Mouse (Mus musculus): ENCODE measurements around the gene Tmem120a. TPM values are rescaled to one million over a fixed set of nuclear protein-coding genes. Genes with fewer than 3 reads are reported as not detected.

The Tmem120a gene
- polyA plus RNA-seq, 1 experiment from 2014 or later = 23.2 TPM

DNA sequence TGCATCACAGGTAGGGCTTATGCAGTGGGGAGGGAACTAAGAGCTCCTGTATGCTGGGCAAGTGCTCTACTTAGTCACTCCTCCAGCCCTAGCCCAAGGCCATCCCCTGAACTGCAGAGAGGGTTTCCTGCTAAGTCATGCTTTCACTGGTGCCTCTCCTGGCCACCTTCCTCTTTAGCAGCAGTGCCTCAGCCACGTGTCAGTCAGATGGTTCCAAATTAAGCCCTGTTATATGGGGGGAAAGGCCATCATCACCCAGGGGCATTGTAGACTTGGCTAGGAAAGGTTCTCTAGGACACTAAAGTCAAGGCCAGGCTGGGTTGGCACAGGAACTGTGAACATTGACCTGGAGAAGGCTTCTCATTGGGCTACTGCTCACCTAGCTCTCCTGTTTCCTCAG, 36.4 kb downstream of the Tmem120a start:
- ATAC-seq (replicated peaks; ENCODE audit: low FRiP score) (no peak), DNase-seq (ENCODE audit: low spot score) (no peak)
- no peaks in the 10 kb centered on the region for H3K27me3 ChIP-seq (replicated peaks; ENCODE audit: control insufficient read depth, insufficient read depth, low read length)
- peaks cover 15% of the 10 kb centered on the region for H3K36me3 ChIP-seq (ENCODE audit: control insufficient read depth, insufficient read depth, low read length)
- no peak overlapping the region for H3K4me2 ChIP-seq
- no peak overlapping the region for H3K4me3 ChIP-seq (ENCODE audit: low read depth, low read length)
- H3K9me3 ChIP-seq (ENCODE audit: control insufficient read depth, low read length) = no peaks in the 10 kb centered on the region
- H3K27ac ChIP-seq (ENCODE audit: low read depth, low read length) = no peak overlapping the region
- H3K4me1 ChIP-seq (replicated peaks; ENCODE audit: control insufficient read depth, insufficient read depth, low read length) = peaks cover 33% of the 10 kb centered on the region
- no peak overlapping the region for H3K9ac ChIP-seq (ENCODE audit: low read depth, low read length)
- 24% methylated on average over 1 of the region's 1 CpGs for WGBS

DNA sequence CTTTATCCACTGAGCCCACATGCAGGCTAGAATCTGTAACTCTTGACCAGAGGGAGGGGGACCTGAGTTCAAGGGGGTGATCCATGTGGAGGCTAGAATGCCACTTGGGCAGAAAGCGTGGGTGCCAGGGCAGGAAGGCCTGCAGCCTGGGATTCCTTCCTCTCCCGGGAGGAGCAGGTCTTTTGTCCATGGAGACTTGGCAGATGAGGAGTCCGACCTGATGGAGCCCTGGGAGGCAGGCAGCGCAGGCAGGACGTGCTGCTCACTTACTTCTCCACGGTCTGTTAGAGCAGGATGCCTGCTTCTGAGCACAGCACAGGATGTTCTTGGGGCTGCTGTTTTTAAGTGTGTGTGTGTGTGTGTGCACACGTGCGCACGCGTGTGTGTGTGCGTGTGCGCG, 37.2 kb downstream of the Tmem120a start:
- peaks cover 27% of the 10 kb centered on the region for H3K4me1 ChIP-seq (replicated peaks; ENCODE audit: control insufficient read depth, insufficient read depth, low read length)
- ATAC-seq (replicated peaks; ENCODE audit: low FRiP score) (no peak), DNase-seq (ENCODE audit: low spot score) (no peak)
- H3K27me3 ChIP-seq (replicated peaks; ENCODE audit: control insufficient read depth, insufficient read depth, low read length) = no peaks in the 10 kb centered on the region
- no peak overlapping the region for H3K4me2 ChIP-seq
- WGBS = 94% methylated on average over 13 of the region's 13 CpGs
- H3K9ac ChIP-seq (ENCODE audit: low read depth, low read length) = no peak overlapping the region
- H3K4me3 ChIP-seq (ENCODE audit: low read depth, low read length) = no peak overlapping the region
- H3K9me3 ChIP-seq (ENCODE audit: control insufficient read depth, low read length) = no peaks in the 10 kb centered on the region
- no peak overlapping the region for H3K27ac ChIP-seq (ENCODE audit: low read depth, low read length)
- peaks cover 15% of the 10 kb centered on the region for H3K36me3 ChIP-seq (ENCODE audit: control insufficient read depth, insufficient read depth, low read length)

DNA sequence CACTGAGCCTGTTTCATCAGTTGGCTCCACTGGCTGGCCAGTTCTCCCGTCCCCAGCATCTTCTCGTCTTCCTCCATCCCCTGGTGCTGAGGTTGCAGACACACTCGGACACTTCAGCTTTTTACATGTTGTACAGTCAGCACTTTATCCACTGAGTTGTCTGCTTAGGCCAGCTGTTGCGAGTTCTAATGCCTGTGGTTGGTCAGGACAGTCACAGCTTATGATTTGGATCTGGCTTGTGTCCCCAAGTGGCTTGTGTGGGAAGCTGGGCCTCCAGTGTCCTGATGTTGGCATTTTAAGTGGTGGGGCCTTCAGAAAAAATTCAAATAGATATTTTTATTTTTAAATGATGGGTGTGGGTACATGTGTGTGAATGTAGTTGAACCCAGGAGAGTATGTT, 38.9 kb downstream of the Tmem120a start:
- Histone ChIP-seq H3K4me3 (ENCODE audit: low read depth, low read length) (no peak overlapping the region), H3K27me3 (replicated peaks; ENCODE audit: control insufficient read depth, insufficient read depth, low read length) (no peaks in the 10 kb centered on the region), H3K4me1 (replicated peaks; ENCODE audit: control insufficient read depth, insufficient read depth, low read length) (peaks cover 12% of the 10 kb centered on the region), H3K4me2 (no peak overlapping the region), H3K27ac (ENCODE audit: low read depth, low read length) (no peak overlapping the region), H3K9ac (ENCODE audit: low read depth, low read length) (no peak overlapping the region), H3K36me3 (ENCODE audit: control insufficient read depth, insufficient read depth, low read length) (peaks cover 15% of the 10 kb centered on the region), H3K9me3 (ENCODE audit: control insufficient read depth, low read length) (no peaks in the 10 kb centered on the region)
- 86% methylated on average over 4 of the region's 4 CpGs for WGBS
- no peak for DNase-seq (ENCODE audit: low spot score)
- no peak for ATAC-seq (replicated peaks; ENCODE audit: low FRiP score)

DNA sequence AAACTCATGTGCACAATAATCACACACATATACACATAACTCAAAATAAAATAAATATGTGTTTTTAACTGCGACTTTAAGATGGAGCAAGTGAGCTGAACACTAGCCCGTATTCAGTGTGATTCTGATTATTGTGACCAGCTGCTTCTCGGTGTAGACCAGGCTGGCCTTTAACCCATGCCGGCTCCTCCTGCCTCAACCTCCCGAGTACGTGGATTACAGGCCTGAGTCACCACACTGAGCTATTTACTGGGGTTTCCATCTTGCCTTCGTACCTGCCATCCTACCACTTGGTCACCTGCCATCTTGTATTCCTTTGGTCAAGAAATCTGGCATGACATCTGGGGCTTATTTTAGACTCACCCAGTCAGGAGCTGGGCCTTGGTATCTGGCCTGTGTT, 40.8 kb downstream of the Tmem120a start:
- Histone ChIP-seq H3K36me3 (ENCODE audit: control insufficient read depth, insufficient read depth, low read length) (peaks cover 10% of the 10 kb centered on the region; the same call in 1 of the 2 replicates), H3K27me3 (replicated peaks; ENCODE audit: control insufficient read depth, insufficient read depth, low read length) (no peaks in the 10 kb centered on the region), H3K9ac (ENCODE audit: low read depth, low read length) (no peak overlapping the region), H3K4me2 (no peak overlapping the region), H3K4me1 (replicated peaks; ENCODE audit: control insufficient read depth, insufficient read depth, low read length) (peaks cover 9% of the 10 kb centered on the region), H3K9me3 (ENCODE audit: control insufficient read depth, low read length) (no peaks in the 10 kb centered on the region), H3K4me3 (ENCODE audit: low read depth, low read length) (no peak overlapping the region), H3K27ac (ENCODE audit: low read depth, low read length) (no peak overlapping the region)
- WGBS = 87% methylated on average over 7 of the region's 7 CpGs
- no peak for DNase-seq (ENCODE audit: low spot score)
- no peak for ATAC-seq (replicated peaks; ENCODE audit: low FRiP score)

DNA sequence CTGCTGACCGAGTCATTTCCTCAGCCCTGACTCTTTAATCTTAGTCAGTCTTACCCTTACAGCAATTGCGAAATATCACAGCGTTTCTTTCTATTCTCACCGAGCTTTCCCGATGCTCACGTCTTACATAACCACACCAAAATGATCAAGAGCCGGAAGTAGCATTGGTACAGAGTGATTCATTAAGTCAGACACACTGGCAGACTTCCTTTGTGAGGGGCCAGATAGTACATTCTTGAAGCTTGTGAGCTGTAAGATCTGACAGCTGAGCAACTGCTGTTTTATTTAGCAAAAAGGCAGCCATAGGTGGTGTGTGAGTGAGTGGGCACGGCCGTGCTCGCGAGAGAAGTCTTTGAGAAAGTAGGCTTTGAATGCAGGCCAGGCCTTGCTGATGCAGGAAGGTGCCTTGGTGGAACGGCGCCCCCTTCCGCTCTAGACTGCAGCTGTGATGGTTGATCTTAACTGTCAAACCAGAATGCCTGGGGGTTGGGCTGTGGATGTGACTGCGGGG, 41.5 kb downstream of the Tmem120a start:
- Histone ChIP-seq H3K27ac (ENCODE audit: low read depth, low read length) (no peak overlapping the region), H3K4me2 (peak overlapping the region; percentile 7; the same call in 1 of the 2 replicates), H3K4me1 (replicated peaks; ENCODE audit: control insufficient read depth, insufficient read depth, low read length) (peaks cover 5% of the 10 kb centered on the region), H3K36me3 (ENCODE audit: control insufficient read depth, insufficient read depth, low read length) (peaks cover 10% of the 10 kb centered on the region; the same call in 1 of the 2 replicates), H3K4me3 (ENCODE audit: low read depth, low read length) (no peak overlapping the region), H3K9me3 (ENCODE audit: control insufficient read depth, low read length) (no peaks in the 10 kb centered on the region), H3K27me3 (replicated peaks; ENCODE audit: control insufficient read depth, insufficient read depth, low read length) (no peaks in the 10 kb centered on the region), H3K9ac (ENCODE audit: low read depth, low read length) (no peak overlapping the region)
- ATAC-seq (replicated peaks; ENCODE audit: low FRiP score) (0 out of 2 replicates have a peak, but pooled peaks have one; percentile 39), DNase-seq (ENCODE audit: low spot score) (no peak)
- 40% methylated on average over 15 of the region's 15 CpGs for whole genome bisulfite sequencing

DNA sequence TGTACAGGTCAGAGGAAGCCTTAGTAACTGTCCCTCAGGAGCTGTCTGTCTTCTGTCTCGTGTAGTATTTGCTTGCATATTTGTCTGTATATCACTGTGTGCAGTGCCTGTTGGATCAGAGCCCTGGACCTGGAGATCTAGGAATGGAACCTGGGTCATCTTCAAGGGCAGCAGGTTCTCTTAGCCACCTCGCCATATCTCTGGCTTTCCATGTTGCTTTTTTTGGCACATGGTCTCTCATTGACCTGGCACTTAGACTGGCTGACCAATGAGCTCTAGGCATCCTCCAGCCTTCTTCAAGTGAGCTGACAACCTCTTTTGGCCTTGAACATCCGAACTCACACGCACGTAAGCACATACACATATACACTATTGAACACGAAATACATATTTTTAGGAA, 42.1 kb downstream of the Tmem120a start:
- no peak overlapping the region for H3K4me3 ChIP-seq (ENCODE audit: low read depth, low read length)
- no peak overlapping the region for H3K27ac ChIP-seq (ENCODE audit: low read depth, low read length)
- DNase-seq (ENCODE audit: low spot score) (no peak), ATAC-seq (replicated peaks; ENCODE audit: low FRiP score) (no peak)
- H3K36me3 ChIP-seq (ENCODE audit: control insufficient read depth, insufficient read depth, low read length) = peaks cover 7% of the 10 kb centered on the region; the same call in 1 of the 2 replicates
- H3K4me2 ChIP-seq = no peak overlapping the region
- H3K4me1 ChIP-seq (replicated peaks; ENCODE audit: control insufficient read depth, insufficient read depth, low read length) = peaks cover 2% of the 10 kb centered on the region; the same call in 1 of the 2 replicates
- no peaks in the 10 kb centered on the region for H3K27me3 ChIP-seq (replicated peaks; ENCODE audit: control insufficient read depth, insufficient read depth, low read length)
- no peak overlapping the region for H3K9ac ChIP-seq (ENCODE audit: low read depth, low read length)
- 81% methylated on average over 6 of the region's 6 CpGs for WGBS
- no peaks in the 10 kb centered on the region for H3K9me3 ChIP-seq (ENCODE audit: control insufficient read depth, low read length)

DNA sequence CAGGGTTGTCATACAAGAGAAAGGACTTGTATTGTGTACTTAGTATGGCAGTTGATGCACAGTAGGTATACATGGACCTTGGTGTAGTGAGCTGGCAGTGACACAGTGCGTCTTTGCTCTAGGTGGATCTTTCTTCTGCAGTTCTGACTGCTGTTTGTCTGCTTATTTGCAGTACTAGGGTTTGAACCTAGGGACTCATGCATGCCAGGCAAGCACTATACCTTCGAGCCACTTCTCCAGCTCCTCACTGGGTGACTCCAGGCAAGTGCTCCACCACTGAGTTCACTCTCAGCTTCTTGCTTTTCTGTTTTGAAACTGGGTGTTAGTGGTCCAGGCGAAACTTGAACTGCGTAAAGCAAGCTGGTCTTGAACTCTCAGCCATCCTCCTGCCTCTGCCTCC, 42.6 kb downstream of the Tmem120a start:
- Histone ChIP-seq H3K4me3 (ENCODE audit: low read depth, low read length) (no peak overlapping the region), H3K27ac (ENCODE audit: low read depth, low read length) (no peak overlapping the region)
- WGBS = 92% methylated on average over 4 of the region's 4 CpGs

DNA sequence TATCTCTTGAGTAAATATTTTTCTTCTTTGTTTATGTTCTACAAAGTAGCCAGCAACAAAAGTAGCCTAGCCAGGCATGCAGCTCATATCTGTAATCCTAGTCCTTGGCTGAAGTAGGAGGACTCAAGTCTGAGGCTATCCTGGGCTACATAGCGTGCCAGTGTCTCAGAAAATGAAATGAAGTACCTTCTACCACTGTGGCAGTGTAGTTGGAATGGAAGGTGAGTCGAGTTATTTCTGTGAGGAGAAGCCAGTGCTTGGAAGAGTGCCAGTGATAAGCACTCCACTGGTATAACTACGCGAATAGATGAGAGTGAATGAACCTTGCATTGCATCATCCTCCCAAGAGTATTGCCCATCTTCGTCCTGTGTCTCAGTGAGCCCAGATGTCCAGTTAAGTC, 46.5 kb downstream of the Tmem120a start:
- DNase-seq (ENCODE audit: low spot score) (no peak), ATAC-seq (replicated peaks; ENCODE audit: low FRiP score) (no peak)

More for the DNA sequence above, 42.6 kb downstream of the Tmem120a start:
- H3K36me3 ChIP-seq (ENCODE audit: control insufficient read depth, insufficient read depth, low read length) = peaks cover 4% of the 10 kb centered on the region; the same call in 1 of the 2 replicates
- peaks cover 2% of the 10 kb centered on the region; the same call in 1 of the 2 replicates for H3K4me1 ChIP-seq (replicated peaks; ENCODE audit: control insufficient read depth, insufficient read depth, low read length)
- no peaks in the 10 kb centered on the region for H3K9me3 ChIP-seq (ENCODE audit: control insufficient read depth, low read length)
- no peaks in the 10 kb centered on the region for H3K27me3 ChIP-seq (replicated peaks; ENCODE audit: control insufficient read depth, insufficient read depth, low read length)
- H3K4me2 ChIP-seq = no peak overlapping the region
- ATAC-seq (replicated peaks; ENCODE audit: low FRiP score) (no peak), DNase-seq (ENCODE audit: low spot score) (no peak)
- no peak overlapping the region for H3K9ac ChIP-seq (ENCODE audit: low read depth, low read length)

DNA sequence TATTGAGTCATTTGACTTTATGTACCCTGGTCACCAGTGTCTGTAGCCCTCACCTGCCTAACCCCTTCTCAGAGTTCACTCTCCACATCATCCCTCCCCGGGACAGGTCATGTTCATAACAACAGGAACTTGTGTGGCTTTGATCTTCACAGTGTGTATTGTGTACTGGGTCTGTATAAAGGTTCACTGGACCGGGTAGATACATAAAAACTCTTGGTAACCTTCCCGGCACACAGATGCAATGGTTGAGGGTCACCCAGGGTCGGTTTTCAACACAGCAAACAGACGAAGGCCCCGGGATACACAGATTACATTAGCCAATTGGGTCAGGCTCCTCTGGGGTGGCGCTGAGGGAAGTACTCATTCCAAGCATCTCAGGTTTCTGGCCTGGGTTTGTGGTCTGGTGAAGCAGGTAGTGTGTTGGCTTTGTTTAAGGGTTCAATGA, 48.9 kb downstream of the Tmem120a start:
- Histone ChIP-seq H3K4me3 (ENCODE audit: low read depth, low read length) (no peak overlapping the region), H3K9ac (ENCODE audit: low read depth, low read length) (no peak overlapping the region), H3K27ac (ENCODE audit: low read depth, low read length) (no peak overlapping the region), H3K4me2 (no peak overlapping the region), H3K36me3 (ENCODE audit: control insufficient read depth, insufficient read depth, low read length) (no peaks in the 10 kb centered on the region), H3K4me1 (replicated peaks; ENCODE audit: control insufficient read depth, insufficient read depth, low read length) (peaks cover 2% of the 10 kb centered on the region), H3K9me3 (ENCODE audit: control insufficient read depth, low read length) (no peaks in the 10 kb centered on the region), H3K27me3 (replicated peaks; ENCODE audit: control insufficient read depth, insufficient read depth, low read length) (no peaks in the 10 kb centered on the region)
- DNase-seq (ENCODE audit: low spot score) (no peak), ATAC-seq (replicated peaks; ENCODE audit: low FRiP score) (no peak; the same call in 1 of the 2 replicates)
- WGBS = 68% methylated on average over 7 of the region's 7 CpGs

More for the DNA sequence above, 46.5 kb downstream of the Tmem120a start:
- WGBS = 82% methylated on average over 5 of the region's 5 CpGs
- Histone ChIP-seq H3K4me1 (replicated peaks; ENCODE audit: control insufficient read depth, insufficient read depth, low read length) (peaks cover under 1% of the 10 kb centered on the region; the same call in 1 of the 2 replicates), H3K9ac (ENCODE audit: low read depth, low read length) (no peak overlapping the region), H3K36me3 (ENCODE audit: control insufficient read depth, insufficient read depth, low read length) (no peaks in the 10 kb centered on the region), H3K27me3 (replicated peaks; ENCODE audit: control insufficient read depth, insufficient read depth, low read length) (no peaks in the 10 kb centered on the region), H3K4me3 (ENCODE audit: low read depth, low read length) (no peak overlapping the region), H3K27ac (ENCODE audit: low read depth, low read length) (no peak overlapping the region), H3K4me2 (no peak overlapping the region), H3K9me3 (ENCODE audit: control insufficient read depth, low read length) (no peaks in the 10 kb centered on the region)

All from liver, embryonic 11.5 days (tissue).